Mouse (Mus musculus) MEL (cell line): ENCODE results near the gene Sh3gl3.

Experiments
- CHD2 ChIP-seq: IDR thresholded peaks from 2 replicates; pipeline ENCODE4 v1.6.1; 2011; ENCODE audit warnings: low read length, improper control_type of control experiment
- CTCF ChIP-seq, 3 experiments: IDR thresholded peaks in 2 of 3; conservative IDR thresholded peaks in 1 of 3; 2 replicates each; pipeline ENCODE4 v1.5.1; 2011 to 2012; ENCODE audit warnings: low read length in 3 of 3, low read depth in 2 of 3, mild to moderate bottlenecking in 2 of 3, improper control_type of control experiment in 1 of 3, inconsistent platforms in 1 of 3, mixed read lengths in 1 of 3, moderate library complexity in 1 of 3; ENCODE audit not compliant: control insufficient read depth in 1 of 3, insufficient read depth in 1 of 3, poor library complexity in 1 of 3, severe bottlenecking in 1 of 3
- EP300 ChIP-seq, 2 experiments: IDR thresholded peaks; 2 replicates each; pipeline ENCODE4 v1.6.1; 2011; ENCODE audit warnings: improper control_type of control experiment in 2 of 2, low read length in 2 of 2, low read depth in 1 of 2, mild to moderate bottlenecking in 1 of 2
- HCFC1 ChIP-seq: IDR thresholded peaks from 2 replicates; pipeline ENCODE4 v1.6.1; 2012; ENCODE audit warnings: low read depth, mild to moderate bottlenecking, inconsistent platforms, low read length, improper control_type of control experiment, moderate library complexity
- MAX ChIP-seq: IDR thresholded peaks from 2 replicates; pipeline ENCODE4 v1.6.1; 2011; ENCODE audit warnings: low read length, improper control_type of control experiment
- MXI1 ChIP-seq: IDR thresholded peaks from 2 replicates; pipeline ENCODE4 v1.6.1; 2011; ENCODE audit warnings: mild to moderate bottlenecking, low read depth, low read length, improper control_type of control experiment
- POLR2A ChIP-seq, 2 experiments: IDR thresholded peaks; 2 replicates each; pipeline ENCODE4 v1.6.1; 2011 to 2012; ENCODE audit warnings: low read length in 2 of 2, mild to moderate bottlenecking in 2 of 2, control low read depth in 1 of 2, improper control_type of control experiment in 1 of 2, low read depth in 1 of 2, moderate library complexity in 1 of 2; ENCODE audit not compliant: control insufficient read depth in 1 of 2, insufficient read depth in 1 of 2, poor library complexity in 1 of 2
- RCOR1 ChIP-seq: IDR thresholded peaks from 2 replicates; pipeline ENCODE4 v1.6.1; 2012; ENCODE audit warnings: low read depth, mild to moderate bottlenecking, inconsistent platforms, low read length, improper control_type of control experiment
- SIN3A ChIP-seq: IDR thresholded peaks from 2 replicates; pipeline ENCODE4 v1.6.1; 2012; ENCODE audit warnings: low read length, improper control_type of control experiment, inconsistent platforms
- TCF12 ChIP-seq: IDR thresholded peaks from 2 replicates; pipeline ENCODE4 v1.6.1; 2014; ENCODE audit warnings: low read depth, mild to moderate bottlenecking, inconsistent platforms, low read length, improper control_type of control experiment, moderate library complexity
- USF1 ChIP-seq: IDR thresholded peaks from 2 replicates; pipeline ENCODE4 v1.6.1; 2014; ENCODE audit warnings: low read depth, mild to moderate bottlenecking, inconsistent platforms, low read length, improper control_type of control experiment, moderate library complexity

DNA sequence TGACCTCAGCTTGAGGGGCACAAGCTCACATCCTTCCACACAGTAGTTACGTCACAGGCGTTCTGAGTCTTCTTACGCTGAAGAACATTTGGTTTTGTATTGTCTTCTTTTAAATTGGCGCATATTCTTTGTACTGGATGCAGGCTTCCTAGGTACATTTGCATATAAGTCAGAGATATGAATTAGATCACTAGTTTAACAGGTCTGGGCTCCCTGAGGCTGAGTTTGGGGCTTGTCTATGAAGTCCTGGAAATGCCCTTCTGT is 63.2 kb downstream of the Sh3gl3 start:
- no peak for TF ChIP-seq POLR2A (IDR thresholded peaks at IDR 0.05; ENCODE audit: control insufficient read depth in 1 of 2, insufficient read depth in 1 of 2, low read depth in 1 of 2, low read length in 2 of 2, poor library complexity in 1 of 2)
- no peak for TF ChIP-seq TCF12
- TF ChIP-seq RCOR1 = no peak
- TF ChIP-seq CTCF (IDR thresholded peaks at IDR 0.05 in 2 of 3, conservative IDR thresholded peaks at IDR 0.05 in 1 of 3; ENCODE audit: control insufficient read depth in 1 of 3, insufficient read depth in 1 of 3, low read depth in 2 of 3, low read length in 3 of 3, poor library complexity in 1 of 3, severe bottlenecking in 1 of 3) = no peak
- TF ChIP-seq EP300 (IDR thresholded peaks at IDR 0.05; ENCODE audit: low read depth in 1 of 2, low read length in 2 of 2) = no peak
- TF ChIP-seq SIN3A = no peak
- no peak for TF ChIP-seq MXI1
- TF ChIP-seq MAX = no peak
- TF ChIP-seq HCFC1 = no peak
- TF ChIP-seq USF1 = no peak
- TF ChIP-seq CHD2 = no peak
